Mouse (Mus musculus) ES-Bruce4 (cell line): ENCODE data around the gene Bola1.

ENCODE experiments used
- CTCF ChIP-seq: IDR thresholded peaks from one replicate; pipeline ENCODE4 v1.8.1; 2011; ENCODE audit warnings: low read depth, low read length
- POLR2A ChIP-seq: IDR thresholded peaks from one replicate; pipeline ENCODE4 v1.8.1; 2011; ENCODE audit warnings: low read length; ENCODE audit not compliant: insufficient read depth

- TF ChIP-seq CTCF = no peak
- TF ChIP-seq POLR2A = peak; percentile 84
Observed at GRCm38 (mm10) chr3:96220765-96221639, 1.5 kb upstream of the Bola1 start, which contains the start of the genes Hist2h2ac and Hist2h2be.
